Mouse (Mus musculus) E14TG2a.4 (cell line): ENCODE measurements at regions not wholly inside any gene's neighbourhood (a gene's known extent, or its start where the extent isn't known, plus 50 kb on each side); places are given as distances from the start of the nearest gene placed in this dataset.

Experiments
- CTCF ChIP-seq: conservative IDR thresholded peaks from 2 replicates; pipeline ENCODE4 v1.5.1; 2014; ENCODE audit warnings: low read length
- NANOG ChIP-seq: IDR thresholded peaks from 2 replicates; pipeline ENCODE4 v1.6.1; 2014; ENCODE audit warnings: borderline replicate concordance, low read length, mixed read lengths
- POU5F1 ChIP-seq: IDR thresholded peaks from 2 replicates; pipeline ENCODE4 v1.6.1; 2014; ENCODE audit warnings: low read length, borderline replicate concordance

GRCm38 (mm10) chr6:4405301-4405700 is 99.3 kb upstream of the Col1a2 start:
- TF ChIP-seq CTCF (no peak), NANOG (no peak), POU5F1 (no peak)
